Mouse (Mus musculus): ENCODE measurements around the gene Dync2li1.
A peak's percentile ranks its signal among the peaks of the same experiment; 100 is the strongest.

Dync2li1 gene

GRCm38 (mm10) chr17:84611500-84611899 is 14.8 kb upstream of the Dync2li1 start:
- DNase-seq (ENCODE audit: low read depth, low spot score), result no peak

GRCm38 (mm10) chr17:84611971-84612370 is 14.3 kb upstream of the Dync2li1 start:
- DNase-seq (ENCODE audit: low read depth, low spot score), result no peak

DNA sequence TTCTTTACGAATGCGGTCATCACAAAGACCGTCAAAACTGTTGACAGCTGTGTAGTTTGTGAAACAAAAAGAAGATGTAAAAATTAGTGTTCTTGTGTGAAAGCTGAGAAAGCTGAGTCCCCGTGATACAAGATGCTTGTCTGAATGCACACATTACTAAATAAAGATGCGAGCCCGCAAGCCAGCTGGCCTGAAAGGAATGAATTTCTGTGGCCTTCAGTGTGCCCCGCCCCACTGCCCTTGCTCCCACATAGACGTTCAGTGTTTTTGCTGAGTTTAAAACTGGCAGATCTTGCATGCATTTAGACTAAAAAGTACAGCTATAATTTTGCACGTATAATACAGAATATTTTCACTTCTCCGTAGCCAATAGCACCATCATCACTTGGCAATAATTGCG is 10.5 kb upstream of the Dync2li1 start:
- DNase-seq (ENCODE audit: low read depth, low spot score), result no peak

GRCm38 (mm10) chr17:84616526-84617074 is 9.7 kb upstream of the Dync2li1 start:
- DNase-seq (ENCODE audit: low read depth, low spot score), result no peak

DNA sequence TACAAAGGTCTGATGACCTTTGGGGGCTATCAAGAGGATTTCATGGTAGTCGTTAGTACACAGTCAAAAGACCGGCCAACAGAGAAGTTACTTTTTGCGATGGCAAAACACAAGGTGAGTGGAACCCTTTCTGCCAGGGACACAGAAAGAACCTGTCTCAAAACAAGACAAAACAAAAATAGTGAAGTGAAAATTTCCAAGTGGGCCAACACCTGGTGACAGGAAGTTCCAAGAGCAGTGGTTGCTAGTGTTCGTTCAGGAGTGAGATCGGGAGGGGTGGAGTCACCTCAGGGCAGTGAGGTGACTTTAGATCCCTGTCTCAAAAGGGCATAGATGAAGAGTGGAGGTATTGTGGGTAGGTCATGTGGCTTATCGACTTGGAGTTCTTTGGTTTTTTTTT is 8.3 kb upstream of the Dync2li1 start:
- DNase-seq (ENCODE audit: low read depth, low spot score), result no peak

GRCm38 (mm10) chr17:84619112-84619511 is 7.2 kb upstream of the Dync2li1 start:
- no peak for DNase-seq (ENCODE audit: low read depth, low spot score)

DNA sequence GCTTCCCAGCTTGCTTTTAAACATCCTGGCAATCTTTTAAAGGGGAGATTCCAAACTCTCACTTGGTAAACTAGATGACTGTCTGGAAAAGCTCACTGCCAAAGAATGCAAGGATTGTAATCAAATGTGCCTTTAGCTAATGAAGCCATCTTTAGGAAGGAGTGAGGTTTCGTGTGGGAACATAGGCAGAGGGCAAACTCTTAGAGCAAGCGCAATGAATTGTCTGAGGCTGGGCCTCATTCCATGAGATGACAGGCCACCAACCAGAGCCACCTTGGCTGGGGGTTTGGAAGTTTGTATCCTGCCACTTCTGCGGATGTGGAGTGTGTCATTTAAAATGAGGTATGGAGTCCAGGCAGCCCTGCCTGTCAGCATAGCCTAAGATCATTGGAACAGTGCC is 6.2 kb upstream of the Dync2li1 start:
- DNase-seq (ENCODE audit: low read depth, low spot score), result no peak

DNA sequence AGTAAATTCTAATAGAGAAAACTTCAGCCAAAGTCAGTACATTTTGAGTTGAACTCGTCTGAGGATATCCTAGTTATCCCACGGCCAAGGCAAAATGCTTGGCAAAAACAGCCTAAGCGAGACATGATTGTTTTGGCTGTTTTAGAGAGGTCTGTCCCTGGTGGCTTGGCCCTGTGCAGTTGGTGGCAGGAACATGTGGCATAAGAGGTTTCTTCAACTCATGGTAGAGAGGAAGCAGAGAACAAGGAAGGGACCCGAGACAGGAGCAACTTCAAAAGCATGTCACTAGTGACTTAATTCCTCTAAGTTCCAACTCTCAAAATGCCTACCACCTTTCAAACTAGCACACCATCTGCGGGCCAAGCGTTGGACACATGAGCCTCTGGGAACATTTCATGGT is 5.7 kb upstream of the Dync2li1 start:
- DNase-seq (ENCODE audit: low read depth, low spot score), result no peak

GRCm38 (mm10) chr17:84621209-84621608 is 5.1 kb upstream of the Dync2li1 start:
- no peak for DNase-seq (ENCODE audit: low read depth, low spot score)

GRCm38 (mm10) chr17:84622028-84622427 is 4.3 kb upstream of the Dync2li1 start:
- DNase-seq (ENCODE audit: low read depth, low spot score), result no peak

DNA sequence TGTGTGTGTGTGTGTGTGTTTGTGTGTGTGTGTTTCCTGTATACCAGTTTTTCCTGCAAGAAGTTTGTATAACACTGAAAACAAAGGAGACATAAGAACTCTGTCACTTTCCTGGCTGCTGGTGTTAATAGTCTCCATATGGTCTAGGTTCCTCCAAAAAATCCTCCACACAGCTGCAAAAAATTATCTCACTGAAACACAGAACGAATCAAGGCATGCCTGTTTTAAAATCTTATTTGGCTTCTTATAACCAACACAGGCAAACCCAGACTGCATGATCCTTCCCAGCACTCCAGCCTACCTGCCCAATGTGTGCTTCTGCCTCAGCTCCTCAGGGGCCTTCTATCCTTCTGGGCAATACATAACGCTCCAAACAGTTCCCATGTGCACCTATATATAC is 3.4 kb upstream of the Dync2li1 start:
- DNase-seq (ENCODE audit: low read depth, low spot score), result no peak

- DNase-seq (ENCODE audit: low read depth, low spot score), result peak; percentile 4
These were observed 585 bp downstream of the Dync2li1 start for GRCm38 (mm10) chr17:84626857-84627305.

GRCm38 (mm10) chr17:84627721-84628120 is 1.4 kb downstream of the Dync2li1 start:
- no peak for DNase-seq (ENCODE audit: low read depth, low spot score)

DNA sequence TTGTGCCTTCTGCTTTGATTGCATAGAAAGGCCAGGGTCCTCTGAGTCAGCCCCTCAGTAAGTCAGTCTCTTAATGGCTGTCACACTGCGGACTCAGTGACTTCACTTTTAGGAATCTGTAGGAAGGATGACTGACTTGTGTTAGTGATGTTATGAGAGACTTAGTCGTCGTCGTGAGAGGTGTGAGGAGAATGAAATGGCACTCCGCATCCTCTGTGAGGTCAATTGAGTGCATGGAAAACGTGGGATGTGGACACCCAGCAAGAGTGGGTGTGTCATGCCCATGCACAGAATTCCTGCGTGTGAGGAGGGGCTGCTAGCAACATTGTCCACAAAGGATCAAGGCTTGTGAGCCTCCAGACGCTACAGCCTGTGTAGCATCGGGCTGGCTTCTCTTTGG is 2.3 kb downstream of the Dync2li1 start:
- no peak for DNase-seq (ENCODE audit: low read depth, low spot score)

GRCm38 (mm10) chr17:84631836-84632235 is 5.5 kb downstream of the Dync2li1 start:
- DNase-seq (ENCODE audit: low read depth, low spot score), result no peak

DNA sequence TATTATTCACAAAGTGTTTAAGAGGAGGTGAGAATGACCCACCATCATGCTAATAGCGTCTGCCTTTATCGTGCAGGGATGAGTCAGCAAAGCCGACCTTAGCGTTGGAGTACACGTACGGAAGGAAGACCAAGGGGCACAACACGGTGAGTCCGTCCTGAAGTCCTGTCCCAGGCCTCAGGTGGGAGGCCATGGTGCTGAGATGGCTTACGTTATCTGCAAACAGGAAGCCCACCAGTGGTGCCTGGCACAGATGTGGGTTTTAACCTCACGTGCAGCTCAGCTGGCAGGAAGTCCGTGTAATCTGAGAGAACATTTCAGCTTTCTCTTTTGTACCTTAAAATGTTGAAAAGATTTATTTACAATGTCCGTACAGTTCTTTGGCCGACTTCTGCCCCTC is 7.1 kb downstream of the Dync2li1 start:
- no peak for DNase-seq (ENCODE audit: low read depth, low spot score)

DNA sequence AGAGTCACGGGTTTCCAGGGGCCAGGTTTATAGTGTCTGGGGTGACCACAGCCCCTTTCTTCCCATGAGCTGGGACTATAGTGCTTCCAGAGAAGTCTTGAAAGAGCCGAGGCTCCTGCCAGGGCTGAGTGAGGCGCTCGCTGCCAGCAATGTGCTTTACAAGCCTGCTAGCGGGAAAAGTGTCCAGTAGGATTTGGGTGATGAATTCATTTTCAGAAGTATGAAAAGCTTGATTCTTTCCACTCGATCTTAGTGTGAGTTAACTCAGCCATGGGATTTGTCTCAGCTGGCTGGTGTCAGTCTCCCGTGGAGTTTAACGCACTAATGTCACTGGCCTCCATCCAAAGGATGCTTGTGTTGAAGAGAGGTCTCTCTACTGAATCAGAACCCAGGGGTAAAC is 10.0 kb downstream of the Dync2li1 start:
- DNase-seq (ENCODE audit: low read depth, low spot score), result no peak

DNA sequence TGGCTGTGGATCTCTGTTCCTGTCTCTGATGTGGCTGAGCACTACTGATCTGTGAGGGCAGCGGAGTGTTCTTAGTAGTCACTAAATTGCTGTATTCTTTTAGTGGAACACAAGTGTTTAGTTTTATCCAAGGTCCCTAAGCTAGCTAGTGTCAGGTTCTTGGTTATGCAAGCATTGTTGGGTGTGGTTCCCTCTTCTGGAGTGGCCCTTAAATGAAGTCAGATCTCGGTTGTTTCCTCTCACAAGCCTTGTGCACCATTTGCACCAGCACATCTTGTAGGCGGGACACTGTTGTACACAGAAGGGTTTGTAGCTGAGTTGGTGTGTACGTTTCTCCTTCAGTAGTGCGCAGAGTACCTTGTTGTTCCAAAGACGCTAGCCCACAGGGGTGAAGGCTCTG is 11.7 kb downstream of the Dync2li1 start:
- DNase-seq (ENCODE audit: low read depth, low spot score), result no peak

DNA sequence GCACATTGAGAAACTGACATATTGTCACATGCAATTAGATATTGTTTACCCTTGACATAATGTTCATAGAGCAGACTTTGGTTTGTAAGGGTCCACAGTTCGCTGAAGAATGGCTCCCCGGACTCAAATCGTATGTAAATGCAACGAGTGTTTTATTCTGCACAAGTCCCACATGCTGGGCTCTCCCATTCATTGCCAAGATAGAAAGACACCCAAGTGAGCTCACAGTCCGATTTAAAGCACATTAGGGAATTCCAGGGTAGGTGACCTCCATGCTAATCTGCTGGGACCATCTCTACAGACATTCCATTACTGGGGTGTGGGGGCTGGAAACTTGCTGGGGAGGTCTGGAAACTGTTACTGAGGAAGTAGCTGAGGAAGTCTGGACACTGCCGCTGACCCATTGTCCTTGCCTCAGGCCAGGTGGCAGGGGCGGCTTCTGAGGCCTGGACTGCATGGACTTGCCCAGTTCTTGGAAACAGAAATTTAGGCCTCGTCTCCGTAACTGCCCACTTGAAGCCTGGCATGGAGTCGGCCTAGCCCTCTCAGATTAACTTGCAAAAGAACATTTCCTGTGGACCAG is 13.6 kb downstream of the Dync2li1 start:
- no peak for DNase-seq (ENCODE audit: low read depth, low spot score)

DNA sequence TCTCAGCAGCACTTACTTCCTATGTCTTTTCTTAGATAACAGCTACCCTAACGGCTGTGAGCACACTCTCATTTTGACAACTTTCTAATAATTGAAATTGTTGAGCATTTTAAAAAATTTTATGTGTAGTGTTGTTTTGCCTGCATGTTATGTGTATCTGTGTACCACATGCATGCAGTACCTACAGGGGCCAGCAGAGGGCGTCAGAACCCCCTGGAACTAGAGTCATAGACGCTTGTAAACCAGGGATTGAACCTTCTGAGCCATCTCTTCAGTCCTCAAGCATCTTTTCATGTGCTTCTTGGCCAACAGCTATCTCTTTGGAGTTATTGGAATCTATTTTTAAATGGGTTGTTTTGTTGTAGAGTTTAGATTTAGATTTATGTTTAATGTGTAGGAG is 15.6 kb downstream of the Dync2li1 start:
- no peak for DNase-seq (ENCODE audit: low read depth, low spot score)

DNA sequence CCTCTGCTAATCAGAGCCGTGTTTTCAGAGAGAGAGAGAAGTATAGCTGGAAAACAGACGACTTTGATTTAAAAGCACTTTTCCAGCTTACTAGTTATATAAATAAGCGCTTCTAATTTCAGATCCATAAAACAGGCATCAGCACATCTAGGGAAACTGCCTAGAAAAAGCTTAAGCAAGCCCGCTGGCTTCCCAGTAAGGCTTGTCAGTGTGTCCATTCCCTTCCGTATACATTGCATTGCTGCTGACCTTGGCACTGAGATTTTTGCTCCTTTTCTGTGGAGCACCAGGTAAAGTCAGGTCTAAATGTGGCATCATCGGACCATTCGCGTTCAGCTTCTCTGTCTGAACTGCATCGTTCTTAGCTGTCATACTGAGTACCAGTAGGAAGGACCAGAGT is 16.0 kb downstream of the Dync2li1 start:
- no peak for DNase-seq (ENCODE audit: low read depth, low spot score)

GRCm38 (mm10) chr17:84644292-84645050 is 18.2 kb downstream of the Dync2li1 start:
- no peak for DNase-seq (ENCODE audit: low read depth, low spot score)

DNA sequence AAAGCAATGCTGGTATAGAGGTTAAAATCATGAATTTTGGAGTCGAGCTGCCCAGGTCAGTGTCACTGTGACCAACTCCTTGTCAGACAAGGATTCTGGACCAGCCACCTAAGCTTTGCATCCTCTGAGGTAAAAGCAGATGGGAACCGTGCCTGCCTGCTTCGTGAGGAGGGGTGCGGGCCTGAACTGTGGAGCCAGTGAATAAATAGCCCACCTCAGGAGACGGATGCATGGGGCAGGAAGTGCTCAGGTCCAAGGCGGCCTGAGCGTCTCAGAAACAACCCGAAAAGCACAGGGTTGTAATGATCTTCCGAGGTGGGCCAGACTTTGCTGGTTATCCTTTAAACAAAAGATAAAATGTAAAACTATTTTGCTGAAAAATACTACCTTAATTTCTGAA is 18.8 kb downstream of the Dync2li1 start:
- DNase-seq (ENCODE audit: low read depth, low spot score), result no peak
